Mouse (Mus musculus): ENCODE results near the gene Wdfy4.

- TF ChIP-seq CTCF (IDR thresholded peaks at IDR 0.05) (no peak), POLR2A (IDR thresholded peaks at IDR 0.05; ENCODE audit: insufficient read depth, low read depth, low read length) (no peak), EP300 (IDR thresholded peaks at IDR 0.05; ENCODE audit: insufficient read depth, low read depth, low read length) (no peak)
Observed at GRCm38 (mm10) chr14:33058881-33059660, 126.2 kb downstream of the Wdfy4 start.
